Mouse (Mus musculus) olfactory bulb, adult 2 months (tissue): ENCODE data around the gene Abca7.

Experiments
- CTCF ChIP-seq: fragments of 200-500 bp; IDR thresholded peaks from 2 replicates; pipeline ENCODE4 v1.5.1; 2012; ENCODE audit warnings: low read depth, mild to moderate bottlenecking, low read length, moderate library complexity; ENCODE audit not compliant: insufficient read depth
- POLR2A ChIP-seq: fragments of 200-500 bp; IDR thresholded peaks from 2 replicates; pipeline ENCODE4 v1.6.1; 2012; ENCODE audit warnings: mild to moderate bottlenecking, low read depth, low read length, moderate library complexity; ENCODE audit not compliant: insufficient read depth

DNA sequence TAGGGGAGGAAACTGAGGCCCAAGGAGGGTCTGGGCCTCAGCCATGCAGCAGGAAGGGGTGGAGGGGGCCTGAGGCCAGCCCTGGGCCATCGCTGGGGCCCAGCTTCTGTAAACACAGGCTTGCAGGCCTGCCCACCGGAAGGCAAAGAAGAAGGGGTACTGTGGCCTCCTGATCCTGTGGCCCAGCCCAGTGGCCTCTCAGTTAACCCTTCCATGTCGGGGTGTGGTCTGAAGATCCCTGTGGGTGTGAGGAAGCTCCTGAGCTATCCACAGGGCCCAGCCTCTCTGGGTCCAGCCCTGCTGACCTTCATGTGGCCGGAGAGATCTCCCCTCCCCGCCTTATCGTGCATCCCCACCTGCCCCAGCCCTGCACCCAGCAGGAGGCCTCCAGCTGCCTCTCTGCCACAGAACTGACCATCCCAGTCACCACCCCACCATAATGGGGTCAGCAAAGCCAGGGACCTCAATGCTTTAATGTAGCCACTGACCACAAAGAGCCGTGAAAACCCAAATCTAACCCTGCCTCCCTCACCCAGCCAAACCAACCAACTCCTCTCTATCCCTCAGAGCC is 49.5 kb upstream of the Abca7 start:
- no peak for TF ChIP-seq POLR2A
- no peak for TF ChIP-seq CTCF
